Mouse (Mus musculus) frontal cortex, adult (tissue): ENCODE data around the gene Pcnx3.
"Not testable (repeated sequence)": the region's sequence is repeated elsewhere in the genome, so short reads cannot be mapped to it uniquely, and the experiment has no call there.

ENCODE experiments used
- ATAC-seq: cut with Nextera tagmentation; 2 replicates; pipeline ENCODE4 v1.9.2; 2017; ENCODE audit warnings: mild to moderate bottlenecking, moderate library complexity, mixed read lengths; ENCODE audit not compliant: low TSS enrichment

The Pcnx3 gene

DNA sequence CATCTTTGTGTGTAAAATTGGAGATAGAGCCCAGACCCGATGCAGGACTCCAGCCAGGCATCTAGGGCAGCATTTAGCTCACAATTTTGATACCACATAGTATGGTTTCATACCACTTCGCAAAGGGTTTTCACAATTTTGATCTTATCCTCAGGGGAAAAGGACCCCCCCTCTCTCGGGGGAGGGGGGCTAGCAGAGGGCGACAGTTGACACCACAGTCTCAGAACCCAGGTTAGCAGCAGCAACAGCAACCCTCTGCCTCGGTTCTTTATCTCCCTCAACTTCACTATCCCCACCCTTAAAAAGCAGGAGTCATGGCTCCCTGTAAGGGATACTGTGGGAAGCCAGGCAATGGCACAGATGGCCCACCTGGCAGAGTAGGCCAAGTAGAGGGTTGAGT is 24.5 kb upstream of the Pcnx3 start:
- no peak for ATAC-seq

DNA sequence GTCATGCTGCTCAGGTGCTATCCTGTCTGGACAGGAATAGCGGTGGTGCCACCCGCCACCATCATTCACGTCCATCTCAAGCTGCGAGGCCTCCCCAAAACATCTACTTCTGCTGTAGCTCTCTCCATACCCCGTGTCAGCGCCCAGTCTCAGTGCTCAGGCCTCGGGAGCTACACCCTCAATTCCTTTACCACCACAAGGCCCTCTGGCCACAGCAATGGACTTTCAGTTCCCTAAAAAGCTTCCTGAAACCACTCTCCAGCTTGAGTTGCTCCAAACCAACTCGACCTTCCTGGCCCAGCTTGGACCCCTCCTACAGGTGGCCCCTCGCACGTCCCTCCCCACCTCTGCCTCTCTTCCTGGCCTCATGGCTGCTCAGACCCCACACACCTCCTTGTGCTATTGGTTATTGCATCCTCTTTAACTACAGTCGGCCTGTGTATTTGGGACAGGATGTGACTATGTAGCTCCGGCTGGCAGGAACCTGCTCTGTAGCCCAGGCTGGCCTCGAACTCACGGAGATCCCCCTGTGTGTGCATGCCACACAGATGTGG is 23.3 kb upstream of the Pcnx3 start:
- no peak for ATAC-seq

DNA sequence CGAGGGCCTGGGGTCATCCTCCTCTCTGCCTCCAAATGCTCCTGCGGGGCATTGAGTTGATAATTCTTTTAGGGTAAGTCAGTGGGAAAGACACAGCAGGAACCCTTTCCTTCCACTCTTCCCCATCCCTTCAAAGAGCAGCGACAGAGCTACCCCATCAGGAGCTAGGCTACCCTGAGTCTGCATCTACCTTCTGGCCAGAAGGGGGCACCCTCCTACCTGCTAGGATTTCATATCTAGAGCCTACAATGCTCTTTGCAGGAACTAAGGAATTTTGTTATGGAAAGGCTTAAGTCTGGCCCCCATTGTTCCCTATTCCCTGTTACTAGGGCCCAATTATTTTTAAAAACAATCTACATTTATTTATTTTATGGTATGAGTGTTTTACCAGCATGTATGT is 22.5 kb upstream of the Pcnx3 start:
- ATAC-seq = peak; percentile 81; the same call in 1 of the 2 replicates

DNA sequence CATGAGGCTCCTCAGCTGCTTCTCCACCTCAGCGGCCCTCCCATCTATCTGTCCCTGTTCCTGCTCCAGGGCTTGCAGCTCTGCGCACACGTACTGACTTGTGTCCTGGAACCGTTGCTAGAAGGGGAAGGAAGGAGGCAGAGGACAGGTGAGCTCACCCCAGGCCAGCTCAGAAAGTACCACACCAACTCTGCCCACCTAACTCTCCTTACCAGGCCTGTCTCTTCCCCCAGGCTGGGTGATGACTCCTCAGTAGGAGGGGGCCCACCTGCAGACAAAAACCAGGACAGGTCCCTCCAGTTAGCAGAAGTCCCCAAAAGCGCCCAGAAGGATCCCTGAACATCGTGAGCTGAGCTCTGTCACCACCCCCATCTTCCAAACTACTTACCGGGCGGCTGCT is 21.9 kb upstream of the Pcnx3 start:
- ATAC-seq = no peak

DNA sequence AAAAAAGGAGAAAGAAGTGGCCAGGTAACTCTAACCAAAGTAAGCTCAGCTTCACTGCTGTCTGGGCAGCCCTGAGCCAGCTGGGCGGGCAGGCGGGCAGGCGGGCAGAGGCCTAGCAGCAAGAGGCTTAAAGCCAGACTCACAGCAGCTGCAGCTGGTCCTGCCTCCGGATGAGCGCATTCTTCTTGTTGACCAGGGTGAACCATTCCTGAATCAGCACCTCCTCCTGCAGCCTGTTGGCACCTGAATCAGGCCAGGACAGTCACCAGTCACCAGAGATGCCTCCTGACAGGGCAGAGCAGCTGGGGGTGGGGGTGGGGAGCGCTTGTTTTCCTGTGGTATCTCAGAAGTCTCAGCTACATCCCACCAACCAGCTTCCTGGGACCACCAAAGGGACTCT is 21.4 kb upstream of the Pcnx3 start:
- no peak for ATAC-seq

DNA sequence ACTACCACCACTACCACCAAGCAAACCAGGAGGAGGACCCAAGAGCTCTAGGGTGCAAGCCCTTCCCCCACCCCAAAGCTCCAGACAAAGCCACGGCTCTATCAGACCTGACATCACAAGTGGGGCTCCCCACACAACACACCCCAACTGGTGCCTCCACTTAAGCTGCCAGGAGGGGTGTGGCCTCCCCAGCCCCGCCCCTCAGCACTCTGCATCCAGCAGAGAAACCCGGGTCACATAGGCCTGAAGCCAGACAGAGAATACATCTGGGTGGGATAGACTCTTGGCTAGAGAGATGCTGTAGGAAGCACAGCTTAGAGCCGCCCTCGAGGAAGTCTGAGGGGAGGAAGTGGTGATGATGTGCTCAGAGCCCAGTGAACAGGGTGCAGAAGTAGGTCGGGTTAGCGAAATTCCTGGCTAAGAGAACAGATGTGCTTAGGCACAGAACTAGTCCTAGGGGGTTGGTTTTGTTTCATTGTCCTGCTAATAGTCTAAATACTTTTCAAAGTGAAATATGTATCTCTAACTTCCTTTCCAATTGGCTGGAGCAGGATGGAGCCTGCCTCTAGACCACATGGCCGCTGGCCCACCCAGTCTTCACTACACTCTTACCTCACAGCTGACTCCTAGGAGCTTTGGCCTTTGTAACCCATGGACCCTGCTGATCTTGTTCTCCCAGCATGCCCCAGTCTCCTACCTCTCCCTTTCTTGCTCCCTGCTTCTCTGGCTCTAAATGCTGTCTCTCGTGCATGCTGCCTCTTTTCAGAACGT is 16.3 kb upstream of the Pcnx3 start:
- no peak; the same call in 1 of the 2 replicates for ATAC-seq

DNA sequence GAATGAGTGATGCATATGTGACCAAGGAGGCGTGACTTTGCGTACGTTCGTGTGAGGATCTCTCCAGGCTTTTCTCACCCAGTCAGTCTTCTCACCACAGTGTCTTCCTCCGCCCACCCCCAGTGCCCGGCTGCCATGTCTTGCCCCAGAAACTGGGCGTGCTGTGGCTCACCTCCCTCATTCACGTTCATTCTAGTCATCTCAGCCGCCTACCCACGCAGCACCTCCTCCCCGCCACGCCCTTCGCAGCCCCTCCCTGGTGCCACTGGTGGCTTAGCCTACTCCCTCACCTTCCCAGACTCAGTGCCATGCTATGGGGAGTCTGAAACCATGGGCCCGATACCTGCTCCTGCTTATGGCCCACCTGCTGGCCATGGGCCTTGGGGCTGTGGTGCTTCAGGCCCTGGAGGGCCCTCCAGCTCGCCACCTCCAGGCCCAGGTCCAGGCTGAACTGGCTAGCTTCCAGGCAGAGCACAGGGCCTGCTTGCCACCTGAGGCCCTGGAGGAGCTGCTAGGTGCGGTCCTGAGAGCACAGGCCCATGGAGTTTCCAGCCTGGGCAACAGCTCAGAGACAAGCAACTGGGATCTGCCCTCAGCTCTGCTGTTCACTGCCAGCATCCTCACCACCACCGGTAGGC is 15.6 kb upstream of the Pcnx3 start, which contains the start of gene Kcnk7:
Gene Kcnk7 (plus strand): TSS at position 205 of the 638 bp plus-strand sequence.
- peak; percentile 47; the same call in 1 of the 2 replicates for ATAC-seq

DNA sequence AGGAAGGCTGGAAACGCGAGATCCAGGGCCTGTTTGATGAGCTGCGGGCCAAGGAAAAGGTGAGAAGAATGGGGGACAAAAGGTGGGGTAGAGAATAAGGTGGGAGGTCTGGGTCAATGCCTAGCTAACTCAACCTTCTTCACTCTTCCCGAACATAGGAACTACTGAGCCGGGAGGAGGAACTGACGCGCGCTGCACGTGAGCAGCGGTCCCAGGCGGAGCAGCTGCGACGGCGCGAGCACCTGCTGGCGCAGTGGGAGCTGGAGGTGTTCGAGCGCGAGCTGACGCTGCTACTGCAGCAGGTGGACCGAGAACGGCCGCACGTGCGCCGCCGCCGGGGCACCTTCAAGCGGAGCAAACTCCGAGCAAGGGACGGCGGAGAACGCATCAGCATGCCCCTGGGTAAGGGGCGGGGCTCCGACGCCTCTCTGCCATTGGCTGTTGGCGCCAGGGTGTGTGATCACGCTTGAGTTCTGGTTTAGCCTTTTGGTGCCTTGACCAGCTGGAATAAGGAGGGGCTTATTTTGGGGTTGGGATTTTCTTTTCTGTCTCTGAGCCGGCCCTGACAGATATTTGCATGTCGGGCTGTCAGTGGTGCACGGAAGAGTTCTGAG is 7.2 kb upstream of the Pcnx3 start:
- ATAC-seq = no peak

DNA sequence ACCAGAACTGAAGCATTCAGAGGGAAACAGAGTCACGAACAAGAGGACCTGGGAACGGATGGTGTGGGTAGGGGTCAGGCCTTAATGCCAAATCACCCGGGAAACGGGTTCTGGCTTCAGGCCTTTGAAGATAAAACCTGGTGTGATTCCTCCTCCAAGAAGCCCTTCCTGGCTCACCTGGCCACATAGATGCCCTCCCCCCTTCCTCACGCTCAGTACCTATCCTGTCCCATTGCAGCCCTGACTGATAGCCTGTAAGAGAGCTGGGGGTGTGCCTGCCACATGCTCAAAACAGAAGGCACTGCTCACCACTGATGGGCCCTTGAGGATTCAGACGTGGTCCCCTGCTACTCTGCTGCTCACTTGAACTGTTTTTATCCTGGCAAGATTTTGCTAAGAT is 5.1 kb upstream of the Pcnx3 start:
- ATAC-seq = no peak

DNA sequence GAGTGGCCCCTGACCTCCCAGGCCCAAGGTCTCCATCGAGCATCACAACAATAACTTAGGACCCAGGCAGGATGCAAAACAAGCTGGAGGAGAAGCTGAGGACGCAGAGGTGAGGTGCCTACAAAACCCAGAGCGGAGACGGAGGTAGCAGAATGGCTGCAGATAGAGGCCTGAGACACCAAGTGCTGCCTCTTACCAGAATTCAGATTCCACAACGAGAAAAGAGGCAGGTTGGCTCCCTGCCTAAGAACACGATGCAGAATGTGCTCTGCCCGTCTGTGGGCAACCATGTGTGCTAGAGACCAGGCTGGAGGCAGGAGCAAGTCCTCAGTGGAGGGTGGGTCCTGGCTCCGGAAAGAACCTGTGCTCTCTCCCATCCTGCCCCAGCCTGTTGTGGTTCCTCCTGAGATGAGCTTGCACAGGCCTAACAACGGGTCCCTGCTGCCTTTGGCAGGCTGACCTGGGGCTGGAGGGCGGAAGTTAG is 4.2 kb upstream of the Pcnx3 start:
- no peak for ATAC-seq

DNA sequence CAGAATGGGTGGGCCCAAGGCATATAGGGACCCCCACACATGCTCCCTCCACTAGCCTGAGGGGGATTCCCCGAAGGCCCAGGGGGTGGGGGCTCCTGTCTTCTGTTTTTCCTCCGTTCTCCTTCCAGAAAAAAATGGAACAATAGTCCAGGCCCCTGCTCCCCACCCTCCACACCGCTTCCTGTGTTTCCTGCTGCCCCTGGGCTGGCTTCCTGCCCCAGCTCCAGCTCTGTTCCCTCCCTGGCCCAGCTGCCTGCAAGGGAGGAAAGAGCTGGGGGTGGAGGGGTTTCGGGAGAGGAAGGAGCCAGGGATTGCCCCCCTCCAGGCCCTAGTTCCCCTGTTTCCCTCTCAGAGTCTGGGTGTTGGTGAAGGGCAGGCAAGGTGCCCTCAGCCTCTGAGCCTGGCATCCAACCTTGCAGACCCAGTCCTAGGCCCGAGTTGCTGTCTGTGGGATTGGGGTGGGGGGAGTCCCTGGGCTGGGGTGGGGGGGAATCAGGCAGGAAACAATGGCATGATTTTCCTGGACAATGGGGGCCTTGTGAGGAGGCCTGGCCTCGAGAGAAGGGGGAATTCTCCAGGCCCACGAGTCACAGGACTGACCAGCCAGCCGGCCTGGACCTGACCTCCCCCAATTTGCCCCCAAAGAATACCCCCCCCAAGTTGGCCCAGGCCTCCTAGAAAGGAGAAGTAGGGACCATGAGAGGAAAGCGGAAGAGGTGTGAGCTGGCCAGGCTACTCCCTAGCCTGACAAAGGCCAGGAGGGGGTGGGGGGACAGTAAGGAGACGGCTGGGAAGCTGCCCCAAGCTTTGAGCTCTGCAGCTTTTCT is 3.6 kb upstream of the Pcnx3 start:
- ATAC-seq = no peak

DNA sequence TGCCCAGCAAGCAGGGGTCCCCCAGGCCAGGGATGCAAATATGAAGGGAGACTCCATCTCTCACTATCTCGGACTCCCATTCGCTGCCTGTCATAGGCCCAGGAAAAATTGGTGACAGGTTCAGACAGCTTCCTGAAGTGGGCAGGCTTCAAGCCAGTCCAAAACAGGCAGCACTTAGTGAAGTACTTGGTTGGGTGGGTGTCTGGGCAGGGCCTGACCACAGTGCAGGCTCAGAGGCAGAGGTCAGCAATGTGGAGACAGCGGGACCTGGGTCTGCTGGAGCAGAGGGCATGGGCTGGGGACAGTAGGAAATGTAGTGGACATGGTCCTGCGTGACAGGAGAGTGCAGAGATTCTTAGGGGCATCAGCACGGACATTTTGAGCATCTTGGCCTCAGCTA is 2.9 kb upstream of the Pcnx3 start:
- ATAC-seq = no peak

DNA sequence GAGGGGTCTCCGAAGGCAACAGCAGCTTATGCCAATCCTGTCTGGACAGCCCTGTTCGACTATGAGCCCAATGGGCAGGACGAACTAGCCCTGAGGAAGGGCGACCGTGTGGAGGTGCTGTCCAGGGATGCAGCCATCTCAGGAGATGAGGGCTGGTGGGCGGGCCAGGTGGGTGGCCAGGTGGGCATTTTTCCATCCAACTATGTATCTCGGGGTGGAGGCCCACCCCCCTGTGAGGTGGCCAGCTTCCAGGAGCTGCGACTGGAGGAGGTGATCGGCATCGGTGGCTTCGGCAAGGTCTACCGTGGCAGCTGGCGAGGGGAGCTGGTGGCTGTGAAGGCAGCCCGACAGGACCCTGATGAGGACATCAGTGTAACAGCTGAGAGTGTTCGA is 1.6 kb upstream of the Pcnx3 start:
- ATAC-seq = no peak

DNA sequence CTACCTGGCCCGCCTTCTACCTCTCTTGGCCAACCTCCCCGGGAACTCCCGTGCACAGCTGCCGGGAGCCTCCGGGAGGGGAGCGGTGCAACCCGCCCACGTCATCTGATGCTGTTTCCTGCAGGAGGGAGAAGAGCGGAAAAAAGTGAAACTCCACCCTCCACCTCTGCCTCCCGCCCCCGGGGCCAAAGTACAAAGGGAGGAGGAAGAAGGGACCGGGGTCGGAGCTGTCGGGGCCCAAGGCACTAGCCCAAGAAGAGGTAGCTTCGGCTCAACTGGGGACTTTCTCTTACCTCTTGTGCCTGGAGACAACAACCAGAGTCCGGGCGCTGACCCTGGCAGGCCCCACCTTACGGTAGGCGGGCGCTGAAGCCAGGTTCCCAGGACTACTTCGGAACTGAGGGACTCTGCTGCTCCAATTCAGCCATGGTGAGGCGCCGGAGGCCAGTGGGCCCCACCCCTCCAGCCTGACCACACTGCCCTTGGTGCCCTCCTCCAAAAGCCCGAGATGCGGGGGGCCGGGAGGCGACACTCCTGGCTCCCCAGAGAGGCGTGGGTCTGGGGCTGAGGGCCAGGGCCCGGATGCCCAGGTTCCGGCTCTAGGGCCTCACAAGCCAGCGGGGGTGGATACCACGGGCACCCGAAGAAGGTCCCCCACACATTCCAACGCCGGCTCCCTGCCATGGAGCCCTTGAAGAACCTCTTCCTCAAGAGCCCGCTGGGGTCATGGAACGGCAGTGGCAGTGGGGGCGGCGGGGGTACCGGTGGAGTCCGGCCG is 1.0 kb upstream of the Pcnx3 start:
- peak; percentile 23; the same call in 1 of the 2 replicates for ATAC-seq

DNA sequence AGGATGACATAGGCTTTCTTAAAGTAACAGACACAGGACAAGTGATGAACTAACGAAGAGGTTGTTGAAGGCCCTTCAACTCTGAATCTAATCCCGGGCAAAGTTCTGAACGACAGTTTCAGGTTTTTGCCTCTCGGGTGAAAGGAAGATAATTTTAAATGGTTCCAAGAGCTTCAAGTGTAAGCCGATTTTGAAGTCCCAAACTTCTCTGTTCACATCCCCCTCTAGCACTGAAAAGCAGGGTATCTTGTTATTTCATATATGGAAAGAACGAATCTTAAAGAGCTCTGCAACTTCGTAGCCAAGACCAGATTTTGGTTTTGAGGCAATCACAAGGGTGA is 350 bp upstream of the Pcnx3 start:
- ATAC-seq = no peak

DNA sequence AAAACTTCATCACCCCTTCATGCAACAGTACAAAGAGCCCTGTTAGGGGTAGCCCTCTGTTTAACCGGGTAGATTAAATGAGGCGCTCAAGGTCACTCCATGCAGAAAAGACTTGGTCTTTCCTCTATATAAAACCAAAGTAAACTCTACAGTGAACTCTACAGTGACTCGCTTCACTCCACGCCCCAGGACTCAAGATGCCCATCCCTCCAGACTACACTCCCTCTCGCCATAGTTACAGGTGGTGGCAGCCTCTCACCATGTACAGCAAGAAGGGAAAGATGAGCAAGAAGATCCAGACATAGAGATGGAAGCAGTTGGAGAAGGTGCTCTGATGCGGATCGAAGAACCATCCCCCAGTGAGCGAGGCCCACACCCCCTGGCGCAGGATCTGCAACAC is 970 bp downstream of the Pcnx3 start:
- ATAC-seq = no peak

DNA sequence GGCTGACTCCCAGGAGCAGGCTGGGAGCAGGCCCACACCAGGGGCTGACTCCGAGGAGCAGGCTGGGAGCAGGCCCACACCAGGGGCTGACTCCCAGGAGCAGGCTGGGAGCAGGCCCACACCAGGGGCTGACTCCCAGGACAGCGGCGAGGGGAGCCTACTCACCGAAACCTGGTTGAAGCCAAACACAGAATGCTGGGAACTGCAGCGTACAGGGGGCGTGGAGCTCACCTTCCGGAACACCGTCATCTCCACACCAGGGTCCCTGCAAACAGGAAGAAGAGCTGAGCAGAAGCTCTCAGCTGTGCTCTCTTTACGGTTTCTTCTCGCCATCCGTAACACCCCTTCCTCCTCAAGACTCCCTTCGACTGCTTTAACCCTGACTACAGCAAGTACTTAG is 1.8 kb downstream of the Pcnx3 start:
- not testable (repeated sequence) for ATAC-seq

DNA sequence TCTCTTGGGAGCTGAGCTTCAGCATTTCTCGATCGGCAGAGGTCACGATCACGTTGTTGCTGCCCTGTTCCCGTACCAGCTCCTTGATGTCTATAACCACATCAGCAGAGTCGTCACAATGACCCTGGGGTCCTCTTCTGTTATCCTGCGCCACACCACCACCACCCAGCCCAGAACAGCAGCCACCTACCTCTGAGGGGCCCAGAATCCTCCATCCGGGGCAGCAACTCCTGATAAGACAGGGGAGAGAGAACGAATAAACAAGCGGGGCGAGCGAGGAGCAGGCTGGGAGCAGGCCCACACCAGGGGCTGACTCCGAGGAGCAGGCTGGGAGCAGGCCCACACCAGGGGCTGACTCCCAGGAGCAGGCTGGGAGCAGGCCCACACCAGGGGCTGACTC is 2.3 kb downstream of the Pcnx3 start:
- no peak for ATAC-seq

DNA sequence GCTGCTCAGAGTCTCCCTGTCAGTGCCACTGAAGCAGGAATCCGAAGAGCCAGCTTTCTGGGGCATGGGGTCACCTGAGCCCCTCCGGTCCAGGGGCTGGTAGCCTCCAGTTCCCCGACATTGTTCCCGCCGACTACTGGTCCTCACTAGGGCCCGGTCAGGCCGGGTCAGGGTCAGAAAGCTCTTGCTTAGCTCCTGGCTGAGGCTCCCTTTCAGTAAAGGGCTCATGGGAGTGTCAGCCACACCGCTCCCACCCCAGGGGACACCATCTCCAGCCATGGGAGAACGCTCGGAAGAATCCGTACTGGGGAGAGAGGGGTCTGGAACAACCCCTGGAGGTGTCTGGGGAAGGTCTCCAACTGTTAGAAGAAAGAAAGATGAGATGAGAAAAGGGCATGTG is 2.8 kb downstream of the Pcnx3 start:
- no peak for ATAC-seq

DNA sequence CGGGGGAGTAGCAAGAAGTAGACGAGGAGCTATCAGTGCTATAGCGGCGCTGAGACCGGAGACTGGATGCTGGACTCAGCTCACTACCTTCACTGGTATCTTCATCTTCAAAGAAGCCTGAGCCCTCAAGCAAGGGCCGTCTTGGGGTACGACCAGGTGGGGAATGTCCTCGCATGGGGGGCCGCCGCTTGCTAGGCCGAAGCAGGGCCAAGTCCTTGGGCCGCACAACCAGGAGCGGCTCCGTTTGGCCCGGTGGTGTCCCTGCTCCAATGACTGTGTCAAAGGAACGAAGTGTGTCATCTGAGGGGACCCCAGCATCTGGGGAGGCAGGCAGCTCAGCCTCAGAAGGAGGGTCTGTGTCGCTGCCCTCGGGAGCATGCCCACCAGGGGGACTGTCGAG is 3.3 kb downstream of the Pcnx3 start:
- no peak for ATAC-seq

DNA sequence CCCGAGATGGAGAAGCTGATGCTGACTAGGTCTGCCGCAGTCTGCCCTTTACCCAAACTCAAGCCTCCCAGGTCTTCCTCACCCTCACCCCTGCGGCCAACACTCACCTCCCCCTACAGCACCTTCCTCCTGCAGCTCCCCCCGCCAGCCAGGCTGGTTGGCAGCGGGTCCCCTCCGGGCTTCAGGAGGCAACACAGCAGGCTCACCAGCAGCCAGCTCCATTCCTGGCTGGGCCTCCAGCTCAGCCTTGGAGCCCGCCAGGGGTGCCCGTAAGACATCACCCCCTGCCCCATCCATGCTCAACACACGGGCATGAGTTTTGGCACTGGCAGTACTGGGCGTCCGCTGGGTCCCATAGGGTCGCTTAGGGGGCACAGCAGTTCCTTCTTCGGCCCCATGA is 3.7 kb downstream of the Pcnx3 start:
- no peak for ATAC-seq
